Mouse (Mus musculus) small intestine, adult 2 months (tissue): ENCODE data around the gene Btla. TPM values are rescaled to one million over a fixed set of nuclear protein-coding genes. Genes with fewer than 3 reads are reported as not detected.

ENCODE experiments used
- H3K27ac ChIP-seq: fragments of 200-500 bp; 2 replicates; pipeline ENCODE4 v1.5.1; 2012; ENCODE audit warnings: low read depth, low read length, control low read depth, inconsistent platforms; ENCODE audit not compliant: insufficient read depth
- H3K27me3 ChIP-seq: fragments of 200-500 bp; 2 replicates; pipeline ENCODE4 v1.6.1; 2012; ENCODE audit warnings: mild to moderate bottlenecking, moderate library complexity, low read length, inconsistent platforms; ENCODE audit not compliant: control insufficient read depth, insufficient read depth
- H3K36me3 ChIP-seq: fragments of 200-500 bp; 2 replicates; pipeline ENCODE4 v1.6.1; 2012; ENCODE audit warnings: mild to moderate bottlenecking, low read length, control low read depth, inconsistent platforms; ENCODE audit not compliant: control insufficient read depth, insufficient read depth
- H3K4me1 ChIP-seq: fragments of 200-500 bp; 2 replicates; pipeline ENCODE4 v1.6.1; 2012; ENCODE audit warnings: low read length, inconsistent platforms, mixed read lengths; ENCODE audit not compliant: control insufficient read depth, insufficient read depth, insufficient read length
- H3K4me3 ChIP-seq: fragments of 200-500 bp; 2 replicates; pipeline ENCODE4 v1.5.1; 2012; ENCODE audit warnings: low read depth, mild to moderate bottlenecking, control low read depth, inconsistent platforms, low read length, moderate library complexity
- CTCF ChIP-seq: fragments of 200-500 bp; IDR thresholded peaks from 2 replicates; pipeline ENCODE4 v1.5.1; 2012; ENCODE audit warnings: low read depth, mild to moderate bottlenecking, control low read depth, inconsistent platforms, low read length, moderate library complexity, mixed read lengths; ENCODE audit not compliant: insufficient replicate concordance, insufficient read length; ENCODE audit errors: extremely low read depth
- POLR2A ChIP-seq: fragments of 200-500 bp; IDR thresholded peaks from 2 replicates; pipeline ENCODE4 v1.6.1; 2012; ENCODE audit warnings: low read depth, mild to moderate bottlenecking, control low read depth, inconsistent platforms, low read length, moderate library complexity
- WGBS: fragments of 180-500 bp; shearing (Covaris S2); methylation state at CpG from one replicate; pipeline ENCODE4 v1.1.7; 2018; 5-methylcytosine and 5-hydroxymethylcytosine counted together
- polyA plus RNA-seq: library from polyadenylated mRNA; depleted of rRNA; stranded (reverse); fragments of >200 nt; gene quantifications from 2 replicates; pipeline ENCODE4 v1.2.3, GENCODE M21; 2012; rRNA removed

Btla gene
- polyA plus RNA-seq, 1 experiment: 0.86 TPM

- WGBS: 61% methylated on average over 2 of the region's 2 CpGs
- Histone ChIP-seq H3K36me3 (no peaks in the 10 kb centered on the region), H3K27ac (no peak overlapping the region), H3K27me3 (no peaks in the 10 kb centered on the region), H3K4me3 (no peak overlapping the region), H3K4me1 (no peaks in the 10 kb centered on the region)
- TF ChIP-seq CTCF: no peak
- TF ChIP-seq POLR2A: no peak
Measured at GRCm38 (mm10) chr16:45261321-45261720, 37.2 kb downstream of the Btla start.

GRCm38 (mm10) chr16:45262051-45262450 is 37.9 kb downstream of the Btla start:
- Histone ChIP-seq H3K36me3 (no peaks in the 10 kb centered on the region), H3K27ac (no peak overlapping the region), H3K27me3 (no peaks in the 10 kb centered on the region), H3K4me1 (no peaks in the 10 kb centered on the region), H3K4me3 (no peak overlapping the region)
- TF ChIP-seq POLR2A: no peak
- TF ChIP-seq CTCF: no peak

DNA sequence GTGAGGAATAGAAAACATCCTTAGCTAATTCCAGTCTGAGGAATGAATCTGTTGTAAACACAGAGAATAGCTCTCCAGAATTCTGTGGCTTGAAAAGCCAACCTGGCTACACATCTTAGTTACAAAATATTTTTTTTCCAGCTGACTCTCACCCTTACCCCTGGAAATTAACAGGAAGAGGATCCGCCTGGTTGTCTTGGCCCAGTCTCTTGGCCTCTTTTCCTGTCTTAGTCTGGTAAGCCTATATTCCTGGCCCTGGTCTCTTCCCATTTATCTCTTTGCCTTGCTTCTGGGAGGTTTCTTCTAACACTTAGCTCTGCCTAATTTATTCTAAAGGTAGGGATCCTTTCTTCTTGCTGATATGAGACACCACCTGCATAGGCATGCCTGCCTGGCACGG is 45.8 kb downstream of the Btla start:
- Histone ChIP-seq H3K4me1 (no peaks in the 10 kb centered on the region), H3K36me3 (no peaks in the 10 kb centered on the region), H3K4me3 (no peak overlapping the region), H3K27ac (no peak overlapping the region), H3K27me3 (peaks cover 2% of the 10 kb centered on the region; the same call in 1 of the 2 replicates)
- TF ChIP-seq POLR2A (no peak), CTCF (no peak)
- 55% methylated on average over 2 of the region's 2 CpGs for WGBS

- H3K4me3 ChIP-seq: no peak overlapping the region
- no peaks in the 10 kb centered on the region for H3K4me1 ChIP-seq
- 69% methylated on average over 1 of the region's 1 CpGs for WGBS
- H3K27me3 ChIP-seq: no peaks in the 10 kb centered on the region
- TF ChIP-seq CTCF (no peak), POLR2A (no peak)
- no peaks in the 10 kb centered on the region for H3K36me3 ChIP-seq
- no peak overlapping the region for H3K27ac ChIP-seq
Measured at GRCm38 (mm10) chr16:45283093-45283492, 59.0 kb downstream of the Btla start.

GRCm38 (mm10) chr16:45297806-45298205 is 73.7 kb downstream of the Btla start:
- Histone ChIP-seq H3K4me1 (no peaks in the 10 kb centered on the region), H3K27me3 (0 out of 2 replicates have a peak, but pooled peaks cover 2% of the 10 kb centered on the region), H3K27ac (no peak overlapping the region), H3K4me3 (no peak overlapping the region), H3K36me3 (no peaks in the 10 kb centered on the region)
- no peak for TF ChIP-seq POLR2A
- TF ChIP-seq CTCF: no peak
- WGBS: 62% methylated on average over 3 of the region's 3 CpGs

Other genes with a start within 250 kb of the Btla start
- gene Ccdc80, start 130.9 kb upstream of the Btla start, polyA plus RNA-seq: 2.2 and 3.3 TPM in 2 replicates
- gene Slc35a5, start 65.6 kb upstream of the Btla start, polyA plus RNA-seq: 6.3 and 11.4 TPM in 2 replicates
- gene Atg3, start 65.5 kb upstream of the Btla start, polyA plus RNA-seq: 12.8 and 27.0 TPM in 2 replicates
- 12.0 and 29.2 TPM in 2 replicates for gene Cd200, start 184.7 kb downstream of the Btla start, polyA plus RNA-seq